Mouse (Mus musculus) midbrain, embryonic 15.5 days (tissue): ENCODE measurements around the gene Gm15013. TPM values are rescaled to one million over a fixed set of nuclear protein-coding genes. Genes with fewer than 3 reads are reported as not detected.

Experiments used
- polyA plus RNA-seq: library from polyadenylated mRNA; unstranded; fragments of >200 nt; fragmentation: Nextera tagmentation; extraction: Ambion mirVana; gene quantifications from 2 replicates; pipeline ENCODE4 v1.2.1, GENCODE M21; 2015

Gene Gm15013
- polyA plus RNA-seq, 1 experiment from 2014 or later: not detected

Other genes starting within 250 kb of the Gm15013 start
- 0.97 and 1.1 TPM in 2 replicates for gene D330045A20Rik, start 234.1 kb downstream of the Gm15013 start, polyA plus RNA-seq
- 5.3 and 5.6 TPM in 2 replicates for gene Rnf128, start 151.2 kb downstream of the Gm15013 start, polyA plus RNA-seq
- 0.65 and 0.82 TPM in 2 replicates for gene Tbc1d8b, start 29.5 kb downstream of the Gm15013 start, polyA plus RNA-seq
- not detected in 2 replicates for gene Ripply1, start 67.9 kb upstream of the Gm15013 start, polyA plus RNA-seq
- gene Cldn2, start 86.3 kb upstream of the Gm15013 start, polyA plus RNA-seq: 0.59 and 0.77 TPM in 2 replicates
- gene Morc4, start 157.2 kb upstream of the Gm15013 start, polyA plus RNA-seq: 3.9 and 4.9 TPM in 2 replicates